Mouse (Mus musculus): ENCODE measurements around the gene Ftsj3.
"Not testable (repeated sequence)": the region's sequence is repeated elsewhere in the genome, so short reads cannot be mapped to it uniquely, and the experiment has no call there.

Gene Ftsj3

DNA sequence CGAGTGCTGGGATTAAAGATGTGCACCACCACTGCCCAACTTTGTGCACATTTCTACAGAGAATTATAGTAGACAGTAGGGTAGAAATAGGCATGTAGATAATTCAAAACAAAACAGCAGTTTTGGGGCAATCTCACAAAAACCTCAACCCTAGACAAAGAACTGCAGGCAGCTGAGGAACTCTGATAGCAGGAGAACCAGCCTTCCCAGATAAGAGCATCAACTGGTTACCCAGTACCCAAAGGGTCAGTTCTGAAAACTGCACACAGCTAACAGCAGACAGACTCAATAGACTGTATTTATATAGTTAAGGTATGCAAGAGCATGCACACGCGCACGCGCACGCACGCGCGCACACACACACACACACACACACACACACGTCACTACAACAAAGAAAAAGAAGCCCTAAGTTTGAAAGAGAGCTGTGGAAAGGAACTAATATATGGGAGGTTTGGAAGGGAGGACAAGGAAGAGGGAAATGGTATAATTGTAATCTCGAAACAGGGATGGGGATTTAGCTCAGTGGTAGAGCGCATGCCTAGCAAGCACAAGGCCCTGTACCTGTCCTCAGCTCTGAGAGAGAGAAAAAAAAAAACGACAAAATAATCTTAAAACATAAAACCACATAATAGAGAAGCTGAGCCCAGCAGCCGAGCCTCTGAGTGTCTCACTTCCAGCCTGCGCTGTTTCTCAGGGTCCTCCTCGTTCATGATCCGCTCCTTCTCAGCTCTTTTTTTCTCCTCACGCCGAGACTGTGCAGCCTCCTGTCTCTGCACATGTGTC lies 54.3 kb downstream of the Ftsj3 start:
- no peak for DNase-seq (ENCODE audit: low spot score)

DNA sequence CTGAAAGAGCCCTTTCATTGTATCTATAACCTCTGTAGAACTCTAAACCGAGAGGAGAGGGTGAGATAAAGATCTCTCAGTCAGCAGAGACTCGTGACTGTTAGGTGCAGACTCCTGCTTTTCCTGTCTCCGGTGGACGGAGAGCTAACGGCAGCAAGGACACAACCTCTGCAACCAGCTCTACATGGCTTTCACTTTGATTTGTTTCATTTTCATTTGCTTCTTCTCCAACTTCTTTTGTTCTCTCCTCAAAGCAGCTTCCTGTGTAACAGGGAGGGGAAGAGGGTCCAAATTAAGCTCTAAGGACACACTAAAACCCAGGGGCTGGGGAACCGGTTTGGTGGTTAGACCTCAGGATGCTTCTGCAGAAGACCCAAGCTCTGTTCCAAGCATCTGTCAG lies 55.1 kb downstream of the Ftsj3 start:
- no peak for DNase-seq (ENCODE audit: low spot score)

GRCm38 (mm10) chr11:106199997-106200396 lies 55.9 kb downstream of the Ftsj3 start:
- DNase-seq (ENCODE audit: low spot score) = not testable (repeated sequence)
